Mouse (Mus musculus) limb, embryonic 15.5 days (tissue): ENCODE measurements around the gene Rps29. TPM values are rescaled to one million over a fixed set of nuclear protein-coding genes. Genes with fewer than 3 reads are reported as not detected.

Experiments
- ATAC-seq: fragments of 200-750 bp; cut with Nextera tagmentation; 2 replicates; pipeline ENCODE4 v1.8.0; 2017; ENCODE audit warnings: low read depth, moderate TSS enrichment; ENCODE audit not compliant: insufficient number of reproducible peaks, low FRiP score, low TSS enrichment
- H3K27ac ChIP-seq: fragments of 300-500 bp; sonication (generic); 2 replicates; pipeline ENCODE4 v1.5.1; 2015; ENCODE audit warnings: moderate library complexity, mild to moderate bottlenecking, inconsistent platforms
- H3K27me3 ChIP-seq: fragments of 300-500 bp; sonication (generic); 2 replicates; pipeline ENCODE4 v1.6.1; 2015; ENCODE audit warnings: inconsistent platforms
- H3K36me3 ChIP-seq: fragments of 300-500 bp; sonication (generic); 2 replicates; pipeline ENCODE4 v1.6.1; 2015; ENCODE audit warnings: inconsistent platforms
- H3K4me1 ChIP-seq: fragments of 300-500 bp; sonication (generic); 2 replicates; pipeline ENCODE4 v1.6.1; 2015; ENCODE audit warnings: inconsistent platforms
- H3K4me2 ChIP-seq: fragments of 300-500 bp; sonication (generic); 2 replicates; pipeline ENCODE4 v1.6.1; 2015; ENCODE audit warnings: mild to moderate bottlenecking, inconsistent platforms
- H3K4me3 ChIP-seq: fragments of 300-500 bp; sonication (generic); 2 replicates; pipeline ENCODE4 v1.5.1; 2015; ENCODE audit warnings: mild to moderate bottlenecking, inconsistent platforms
- H3K9ac ChIP-seq: fragments of 300-500 bp; sonication (generic); 2 replicates; pipeline ENCODE4 v1.6.1; 2015; ENCODE audit warnings: inconsistent platforms
- H3K9me3 ChIP-seq: fragments of 300-500 bp; sonication (generic); 2 replicates; pipeline ENCODE4 v1.6.1; 2016; ENCODE audit warnings: inconsistent platforms
- WGBS: fragments of 180-500 bp; shearing (Covaris S2); methylation state at CpG from one replicate; pipeline ENCODE4 v1.1.7; 2015; 5-methylcytosine and 5-hydroxymethylcytosine counted together
- polyA plus RNA-seq: library from polyadenylated mRNA; unstranded; fragments of >200 nt; fragmentation: Nextera tagmentation; extraction: Ambion mirVana; gene quantifications from 2 replicates; pipeline ENCODE4 v1.2.1, GENCODE M21; 2015

The Rps29 gene
- polyA plus RNA-seq, 1 experiment from 2014 or later = 1,758 TPM

GRCm38 (mm10) chr12:69155923-69156322, 3.1 kb downstream of the Rps29 start:
- WGBS = 78% methylated on average over 2 of the region's 2 CpGs
- no peaks in the 10 kb centered on the region for H3K9me3 ChIP-seq

GRCm38 (mm10) chr12:69150049-69150448, 8.9 kb downstream of the Rps29 start:
- no peaks in the 10 kb centered on the region for H3K9me3 ChIP-seq
- no peak overlapping the region for H3K4me2 ChIP-seq
- H3K4me1 ChIP-seq = no peaks in the 10 kb centered on the region
- no peak overlapping the region for H3K4me3 ChIP-seq
- no peak for ATAC-seq
- H3K36me3 ChIP-seq = no peaks in the 10 kb centered on the region
- 59% methylated on average over 13 of the region's 13 CpGs for WGBS
- no peak overlapping the region for H3K9ac ChIP-seq
- H3K27ac ChIP-seq = no peak overlapping the region
- no peaks in the 10 kb centered on the region for H3K27me3 ChIP-seq

More at GRCm38 (mm10) chr12:69155923-69156322, 3.1 kb downstream of the Rps29 start:
- no peak for ATAC-seq
- Histone ChIP-seq H3K36me3 (peaks cover 17% of the 10 kb centered on the region), H3K4me3 (no peak overlapping the region), H3K4me1 (peaks cover 4% of the 10 kb centered on the region), H3K27me3 (no peaks in the 10 kb centered on the region), H3K27ac (no peak overlapping the region), H3K9ac (no peak overlapping the region), H3K4me2 (no peak overlapping the region)

- Histone ChIP-seq H3K27ac (no peak overlapping the region), H3K27me3 (no peaks in the 10 kb centered on the region), H3K36me3 (no peaks in the 10 kb centered on the region), H3K4me3 (no peak overlapping the region), H3K4me1 (no peaks in the 10 kb centered on the region), H3K4me2 (no peak overlapping the region), H3K9ac (no peak overlapping the region), H3K9me3 (no peaks in the 10 kb centered on the region)
- no peak for ATAC-seq
- WGBS = 93% methylated on average over 5 of the region's 5 CpGs
Observed at GRCm38 (mm10) chr12:69147166-69147735, 11.7 kb downstream of the Rps29 start.

GRCm38 (mm10) chr12:69143460-69143859, 15.5 kb downstream of the Rps29 start:
- Histone ChIP-seq H3K4me1 (no peaks in the 10 kb centered on the region), H3K36me3 (no peaks in the 10 kb centered on the region), H3K27ac (no peak overlapping the region), H3K4me3 (no peak overlapping the region), H3K27me3 (no peaks in the 10 kb centered on the region), H3K4me2 (no peak overlapping the region), H3K9ac (no peak overlapping the region), H3K9me3 (no peaks in the 10 kb centered on the region)
- no peak for ATAC-seq
- 75% methylated on average over 6 of the region's 6 CpGs for WGBS

GRCm38 (mm10) chr12:69139841-69140240, 19.1 kb downstream of the Rps29 start:
- Histone ChIP-seq H3K36me3 (no peaks in the 10 kb centered on the region), H3K4me2 (no peak overlapping the region), H3K4me1 (no peaks in the 10 kb centered on the region), H3K27ac (no peak overlapping the region), H3K27me3 (no peaks in the 10 kb centered on the region), H3K9ac (no peak overlapping the region), H3K4me3 (no peak overlapping the region), H3K9me3 (no peaks in the 10 kb centered on the region)
- WGBS = 81% methylated on average over 7 of the region's 7 CpGs
- no peak for ATAC-seq

GRCm38 (mm10) chr12:69139201-69139600, 19.8 kb downstream of the Rps29 start:
- no peak overlapping the region for H3K4me2 ChIP-seq
- no peak overlapping the region for H3K4me3 ChIP-seq
- no peaks in the 10 kb centered on the region for H3K4me1 ChIP-seq
- H3K9me3 ChIP-seq = no peaks in the 10 kb centered on the region
- H3K27ac ChIP-seq = no peak overlapping the region
- WGBS = 90% methylated on average over 3 of the region's 3 CpGs
- no peak overlapping the region for H3K9ac ChIP-seq
- ATAC-seq = no peak
- no peaks in the 10 kb centered on the region for H3K27me3 ChIP-seq
- no peaks in the 10 kb centered on the region for H3K36me3 ChIP-seq

GRCm38 (mm10) chr12:69131981-69132380, 27.0 kb downstream of the Rps29 start:
- Histone ChIP-seq H3K4me2 (no peak overlapping the region), H3K4me1 (0 out of 2 replicates have a peak, but pooled peaks cover 8% of the 10 kb centered on the region), H3K27ac (no peak overlapping the region), H3K9ac (no peak overlapping the region), H3K4me3 (no peak overlapping the region), H3K36me3 (no peaks in the 10 kb centered on the region), H3K27me3 (no peaks in the 10 kb centered on the region), H3K9me3 (no peaks in the 10 kb centered on the region)
- 14% methylated on average over 10 of the region's 10 CpGs for WGBS
- no peak for ATAC-seq

- Histone ChIP-seq H3K4me1 (0 out of 2 replicates have a peak, but pooled peaks cover 8% of the 10 kb centered on the region), H3K4me2 (no peak overlapping the region), H3K27me3 (no peaks in the 10 kb centered on the region), H3K9ac (no peak overlapping the region), H3K36me3 (no peaks in the 10 kb centered on the region), H3K4me3 (no peak overlapping the region), H3K9me3 (no peaks in the 10 kb centered on the region), H3K27ac (no peak overlapping the region)
- 81% methylated on average over 6 of the region's 6 CpGs for WGBS
- no peak for ATAC-seq
Observed at GRCm38 (mm10) chr12:69131267-69131666, 27.7 kb downstream of the Rps29 start.

GRCm38 (mm10) chr12:69130486-69130885, 28.5 kb downstream of the Rps29 start:
- 70% methylated on average over 12 of the region's 12 CpGs for whole genome bisulfite sequencing
- Histone ChIP-seq H3K4me1 (0 out of 2 replicates have a peak, but pooled peaks cover 8% of the 10 kb centered on the region), H3K4me3 (0 out of 2 replicates have a peak overlapping the region, but pooled peaks have one; percentile 5), H3K27ac (no peak overlapping the region), H3K36me3 (no peaks in the 10 kb centered on the region), H3K9me3 (no peaks in the 10 kb centered on the region), H3K4me2 (peak overlapping the region; percentile 23), H3K9ac (no peak overlapping the region), H3K27me3 (no peaks in the 10 kb centered on the region)
- ATAC-seq = no peak

GRCm38 (mm10) chr12:69129634-69130310, 29.2 kb downstream of the Rps29 start:
- H3K4me3 ChIP-seq = 0 out of 2 replicates have a peak overlapping the region, but pooled peaks have one; percentile 5
- ATAC-seq = no peak
- no peak overlapping the region for H3K27ac ChIP-seq

GRCm38 (mm10) chr12:69127626-69128025, 31.4 kb downstream of the Rps29 start:
- Histone ChIP-seq H3K4me2 (no peak overlapping the region), H3K4me1 (0 out of 2 replicates have a peak, but pooled peaks cover 8% of the 10 kb centered on the region), H3K9ac (no peak overlapping the region), H3K27ac (no peak overlapping the region), H3K4me3 (no peak overlapping the region), H3K36me3 (no peaks in the 10 kb centered on the region), H3K9me3 (no peaks in the 10 kb centered on the region), H3K27me3 (no peaks in the 10 kb centered on the region)
- 63% methylated on average over 3 of the region's 3 CpGs for WGBS
- no peak for ATAC-seq

More at GRCm38 (mm10) chr12:69129634-69130310, 29.2 kb downstream of the Rps29 start:
- Histone ChIP-seq H3K4me2 (peak overlapping the region; percentile 23), H3K9ac (no peak overlapping the region), H3K9me3 (no peaks in the 10 kb centered on the region), H3K36me3 (no peaks in the 10 kb centered on the region), H3K4me1 (0 out of 2 replicates have a peak, but pooled peaks cover 8% of the 10 kb centered on the region), H3K27me3 (no peaks in the 10 kb centered on the region)
- 39% methylated on average over 17 of the region's 18 CpGs for WGBS

- Histone ChIP-seq H3K9me3 (no peaks in the 10 kb centered on the region), H3K4me1 (0 out of 2 replicates have a peak, but pooled peaks cover 8% of the 10 kb centered on the region), H3K9ac (no peak overlapping the region), H3K4me2 (no peak overlapping the region), H3K27me3 (no peaks in the 10 kb centered on the region), H3K36me3 (no peaks in the 10 kb centered on the region), H3K4me3 (no peak overlapping the region), H3K27ac (no peak overlapping the region)
- ATAC-seq = no peak
- 86% methylated on average over 5 of the region's 5 CpGs for WGBS
Observed at GRCm38 (mm10) chr12:69127170-69127569, 31.8 kb downstream of the Rps29 start.
